Mouse (Mus musculus): ENCODE measurements around the gene Atp5k.

The Atp5k gene

DNA sequence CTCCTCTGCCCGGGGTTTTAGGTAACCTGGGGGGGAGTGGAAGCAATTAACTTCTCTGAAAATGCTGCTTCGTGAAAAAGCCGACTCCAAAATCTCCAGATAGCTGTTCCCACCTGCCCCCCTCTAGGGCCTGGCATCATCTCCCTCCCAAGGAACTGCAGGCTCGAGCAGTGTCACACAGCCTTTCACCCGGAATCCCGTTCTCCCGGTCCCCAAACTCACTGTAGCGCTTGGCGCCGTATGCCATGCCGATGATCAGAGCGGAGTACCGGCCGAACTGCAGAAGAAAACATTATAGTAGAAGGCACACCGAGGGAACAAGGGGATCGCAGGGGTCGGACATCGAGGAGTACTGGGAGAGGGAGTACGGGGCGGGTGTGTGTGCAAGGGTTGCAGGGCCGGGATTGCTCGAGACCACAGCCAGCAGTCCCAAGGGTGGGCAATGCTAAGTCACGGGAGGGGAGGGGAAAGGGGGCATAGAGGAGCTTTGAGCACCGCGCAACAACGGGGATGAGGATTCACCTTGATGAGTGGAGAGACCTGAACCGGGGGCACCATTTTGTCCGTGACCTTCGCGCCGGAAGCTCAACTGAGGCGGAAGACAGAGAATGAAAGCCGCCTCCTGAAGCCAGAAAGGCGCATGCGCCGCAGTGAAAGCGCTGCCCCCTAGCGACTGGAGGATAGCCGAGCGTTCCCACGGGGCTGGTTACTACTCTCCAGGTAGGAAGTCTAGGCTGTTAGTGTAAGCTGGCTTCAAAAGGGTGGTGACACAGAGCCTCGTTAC lies at the start of gene Atp5k:
TSS of gene Atp5k (minus strand) at position 645 of the 784 bp plus-strand sequence.
- DNase-seq, result peak; percentile 94

DNA sequence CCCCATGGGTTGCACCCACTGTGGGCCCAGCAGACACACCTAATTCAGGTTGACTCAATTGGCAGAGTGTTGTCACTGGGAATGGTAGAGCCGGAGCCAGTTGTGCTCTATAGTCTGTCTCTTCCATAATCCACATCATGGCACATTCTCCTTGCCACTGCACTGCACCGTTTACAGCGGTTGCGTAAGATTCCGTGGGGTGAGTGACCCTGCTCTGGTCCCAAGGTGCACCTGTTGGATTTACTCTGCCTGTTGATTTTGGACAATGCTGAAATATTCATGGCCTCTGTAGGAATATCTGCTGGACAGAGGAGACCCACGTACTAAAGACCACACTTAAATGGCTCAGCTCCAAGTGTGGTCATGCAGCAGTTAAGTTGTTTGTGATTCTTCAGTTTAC lies 48.8 kb upstream of the Atp5k start:
- no peak for DNase-seq

DNA sequence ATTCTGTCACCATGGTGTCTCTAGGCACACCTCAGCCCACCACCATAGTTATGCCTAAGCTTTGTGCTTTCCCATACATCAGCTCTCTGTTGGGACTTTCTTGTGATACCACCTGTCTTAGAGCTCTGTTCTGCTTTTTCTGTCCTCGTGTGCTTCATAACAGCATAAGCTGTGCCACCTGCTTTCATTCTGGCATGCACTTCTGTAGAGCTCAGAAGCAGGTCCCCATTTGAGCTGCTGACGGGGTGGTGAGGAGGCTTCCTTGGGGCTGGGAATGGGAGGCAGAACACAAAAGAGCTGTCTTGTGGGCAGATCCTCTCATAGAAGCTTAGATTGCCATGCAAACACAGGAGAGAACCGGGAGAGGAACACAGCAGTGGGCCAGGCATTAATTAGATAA lies 41.7 kb upstream of the Atp5k start:
- no peak for DNase-seq

DNA sequence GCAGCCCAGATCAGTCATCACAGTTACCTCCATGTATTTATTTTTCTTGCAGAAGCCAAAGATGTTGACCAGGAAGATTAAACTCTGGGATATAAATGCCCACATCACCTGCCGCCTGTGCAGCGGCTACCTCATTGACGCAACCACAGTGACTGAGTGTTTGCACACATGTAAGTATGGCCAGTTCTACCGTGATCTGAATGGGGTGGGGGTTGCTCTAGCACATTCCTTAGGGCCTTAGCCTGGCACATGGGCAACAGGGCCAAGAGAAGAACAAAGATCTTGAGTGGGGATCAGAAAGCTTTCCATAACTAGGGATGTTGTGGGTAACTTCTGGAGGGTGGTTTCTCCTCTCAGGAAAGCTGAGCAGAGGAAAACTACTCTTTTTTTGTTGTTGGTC lies 39.5 kb upstream of the Atp5k start:
- DNase-seq, result no peak

DNA sequence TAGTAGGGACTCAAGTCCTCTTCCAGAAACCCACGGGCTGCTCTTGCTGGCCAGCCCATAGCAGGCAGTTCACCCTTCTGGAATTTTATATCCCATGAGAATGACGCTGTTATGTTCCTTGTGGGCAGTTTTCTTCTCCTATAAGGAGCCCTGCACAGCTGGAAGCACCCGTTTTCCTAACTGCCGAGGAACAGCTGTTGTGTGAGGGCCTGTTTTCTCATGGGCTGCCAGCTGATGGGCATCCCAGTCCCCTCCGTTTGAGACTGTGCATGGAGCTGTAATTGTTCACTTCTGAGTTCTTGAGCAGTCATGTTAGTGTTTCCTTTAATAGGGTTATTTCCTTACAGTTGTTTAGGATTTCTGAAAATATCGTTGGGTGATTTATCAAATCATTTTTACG lies 35.4 kb upstream of the Atp5k start:
- DNase-seq, result no peak

DNA sequence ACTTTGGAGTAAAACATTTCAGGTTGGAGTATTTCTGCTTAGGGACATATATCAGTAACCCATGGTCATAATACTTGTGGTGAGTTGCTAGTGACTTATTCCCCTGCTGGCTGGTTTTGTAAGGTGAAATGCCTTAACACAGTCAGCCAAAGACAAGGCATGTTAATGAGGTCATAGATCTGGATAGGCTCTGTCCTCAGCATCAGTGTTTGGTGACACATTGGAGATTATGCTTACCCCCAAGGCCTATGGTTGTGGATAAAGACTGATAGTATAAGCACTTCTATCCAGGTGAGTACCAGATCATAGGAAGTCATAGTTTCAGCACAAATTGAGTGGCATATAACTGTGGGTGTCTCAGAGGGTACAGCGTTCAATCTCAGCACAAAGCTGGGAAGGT lies 32.4 kb upstream of the Atp5k start:
- no peak for DNase-seq

DNA sequence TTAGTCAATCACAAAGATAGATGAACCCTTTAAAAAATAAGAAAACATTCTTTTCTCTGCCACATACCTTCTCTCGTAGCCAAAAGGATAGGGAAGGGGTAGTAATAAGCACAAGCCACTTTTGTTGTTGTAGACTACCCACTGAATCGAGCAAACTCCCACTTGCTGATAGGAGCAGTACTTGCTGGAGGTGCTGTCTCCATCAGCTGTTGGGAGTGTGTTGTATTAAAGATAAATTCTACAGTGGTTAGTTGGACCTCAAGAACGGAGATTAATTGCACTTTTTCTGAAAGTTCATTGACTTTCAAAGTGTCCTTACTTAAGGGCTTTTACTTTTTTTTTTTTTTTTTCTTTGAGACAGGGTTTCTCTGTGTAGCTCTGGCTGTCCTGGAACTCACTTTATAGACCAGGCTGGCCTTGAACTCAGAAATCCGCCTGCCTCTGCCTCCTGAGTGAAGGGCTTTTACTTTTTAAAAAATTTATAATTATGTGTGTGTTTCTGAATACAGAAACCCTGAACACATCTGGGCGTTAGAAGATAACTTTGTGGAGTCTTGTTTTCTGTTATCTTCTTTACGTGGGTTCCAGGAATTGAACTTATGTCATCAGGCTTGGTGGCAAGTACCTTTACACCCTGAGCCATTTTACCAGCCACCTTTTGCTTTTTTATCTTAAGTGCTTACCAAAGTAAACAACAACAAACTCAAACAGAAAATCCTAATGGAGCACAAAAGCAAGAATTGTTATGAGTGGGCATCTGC lies 31.1 kb upstream of the Atp5k start:
- DNase-seq, result no peak

DNA sequence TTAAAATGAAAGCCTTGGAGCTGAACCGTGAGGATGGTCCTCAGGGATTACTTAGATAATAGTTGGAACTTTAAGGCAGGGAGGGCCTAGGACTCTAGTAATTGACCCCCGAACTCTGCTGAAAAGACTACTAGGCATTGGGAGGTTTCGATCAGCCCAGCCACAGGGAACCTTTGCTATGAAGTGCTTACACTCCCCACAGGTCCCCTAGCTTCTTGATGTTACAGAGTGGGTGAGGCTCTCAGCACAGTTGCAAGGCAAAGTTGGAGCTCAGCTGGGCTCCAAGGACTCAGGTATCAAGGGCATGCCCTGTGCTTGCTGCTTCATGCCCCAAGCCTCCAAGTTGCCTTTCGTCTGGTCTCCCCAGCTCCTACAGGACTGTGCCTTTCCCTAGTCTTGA lies 28.2 kb upstream of the Atp5k start:
- no peak for DNase-seq

DNA sequence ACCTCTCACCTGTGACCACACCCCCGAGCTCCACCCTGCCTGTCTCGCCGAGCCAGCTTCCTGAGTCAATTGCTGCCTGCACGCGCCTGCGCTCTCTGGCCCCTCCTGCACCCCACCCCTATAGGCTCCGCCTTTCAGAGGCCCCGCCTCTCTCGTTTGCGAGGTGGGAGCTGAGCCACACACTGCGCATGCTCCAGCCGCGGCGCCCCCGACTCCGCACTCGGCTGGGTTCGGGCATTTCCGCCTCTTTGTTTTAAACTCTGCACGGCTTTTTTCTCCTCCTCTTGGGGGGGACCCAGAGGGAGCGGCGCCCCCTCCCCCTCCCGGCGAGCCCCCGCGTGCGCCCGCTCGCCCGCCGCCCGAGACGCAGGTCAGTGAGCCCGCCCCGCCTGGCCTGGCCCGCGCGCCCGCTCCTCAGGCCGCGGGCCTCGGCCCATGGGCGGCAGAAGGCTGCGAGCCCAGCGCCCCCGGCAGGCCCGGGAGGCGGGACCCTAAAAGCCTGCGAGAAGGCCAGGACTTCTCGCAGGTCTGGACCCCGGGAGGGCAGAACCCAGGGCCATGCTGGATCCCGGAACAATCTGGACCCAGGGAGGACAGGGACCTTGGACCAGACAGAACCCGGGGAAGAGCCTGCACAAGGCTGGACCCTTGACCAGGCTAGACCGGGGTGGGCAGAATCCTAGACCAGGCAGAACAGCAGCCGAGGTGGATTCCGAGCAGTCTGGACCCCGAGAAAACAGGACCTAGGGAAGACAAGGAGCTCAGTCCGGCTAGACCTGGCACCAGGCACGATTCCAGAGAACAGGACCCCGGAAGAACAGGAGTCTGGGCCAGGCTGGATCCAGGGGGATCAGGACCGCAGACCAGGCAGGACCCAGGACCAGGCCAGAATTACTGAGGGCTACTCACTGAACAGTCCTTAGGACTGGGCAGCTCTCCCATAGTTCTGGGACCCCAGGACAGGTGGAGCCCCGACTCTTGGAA lies 27.1 kb upstream of the Atp5k start, which contains the start of gene Pcgf3:
TSS of gene Pcgf3 (plus strand) at position 151 of the 984 bp plus-strand sequence.
- peak; percentile 99 for DNase-seq

DNA sequence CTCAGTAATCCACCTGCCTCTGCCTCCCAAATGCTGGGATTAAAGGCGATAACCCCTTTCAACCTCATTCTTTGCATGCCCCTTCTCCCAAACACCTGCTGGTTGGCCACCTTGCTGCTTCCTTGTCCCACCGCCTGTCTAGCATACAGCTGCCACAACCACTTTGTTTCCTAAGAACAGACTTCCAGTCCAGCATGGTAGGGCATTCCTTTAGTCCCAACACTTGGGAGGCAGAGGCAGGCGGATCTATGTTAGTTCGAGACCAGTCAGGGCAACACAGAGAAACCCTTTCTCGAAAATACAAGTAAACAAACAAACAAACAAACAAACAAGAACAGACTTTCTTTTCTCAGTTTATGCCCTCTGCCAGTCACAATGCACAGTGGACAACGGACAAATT lies 26.2 kb upstream of the Atp5k start:
- DNase-seq, result peak; percentile 34

DNA sequence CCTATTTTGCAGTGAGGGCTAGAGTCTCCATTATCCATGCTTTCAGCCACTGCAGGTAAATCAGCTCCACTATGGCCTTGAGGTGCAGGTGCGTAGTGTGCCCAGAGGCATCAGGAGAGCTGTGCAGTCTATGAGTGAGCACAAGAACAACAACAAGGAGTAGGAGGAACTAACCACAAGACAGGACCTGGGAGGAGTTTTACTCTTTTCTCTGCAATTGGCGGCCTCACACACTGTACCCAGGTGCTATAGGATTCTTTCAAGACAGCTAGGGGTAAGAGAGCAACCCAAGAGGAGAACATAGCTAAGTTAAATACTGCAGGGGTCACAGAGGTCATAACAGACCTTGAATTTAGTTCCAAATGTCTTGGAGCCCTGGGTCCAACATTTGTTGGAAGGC lies 24.5 kb upstream of the Atp5k start:
- no peak for DNase-seq

DNA sequence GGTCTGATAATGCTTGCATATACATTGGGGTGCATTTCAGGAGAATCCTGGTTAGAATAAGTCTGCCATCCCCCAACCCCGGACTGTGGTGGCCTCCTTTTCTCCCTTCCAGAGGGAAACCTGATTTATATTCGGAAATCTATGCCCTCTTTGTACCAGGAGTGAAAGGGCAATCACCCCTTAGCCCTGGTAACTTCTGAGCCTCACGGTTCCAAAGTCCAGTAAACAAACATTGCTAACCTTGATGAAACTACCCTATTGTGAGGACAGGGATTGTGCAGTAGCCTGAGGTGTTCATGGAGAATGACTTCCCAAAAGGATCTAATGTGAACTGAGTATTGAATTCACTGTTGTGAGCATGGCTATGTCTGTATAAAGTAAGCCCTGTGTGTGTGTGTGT lies 19.8 kb upstream of the Atp5k start:
- DNase-seq, result no peak

DNA sequence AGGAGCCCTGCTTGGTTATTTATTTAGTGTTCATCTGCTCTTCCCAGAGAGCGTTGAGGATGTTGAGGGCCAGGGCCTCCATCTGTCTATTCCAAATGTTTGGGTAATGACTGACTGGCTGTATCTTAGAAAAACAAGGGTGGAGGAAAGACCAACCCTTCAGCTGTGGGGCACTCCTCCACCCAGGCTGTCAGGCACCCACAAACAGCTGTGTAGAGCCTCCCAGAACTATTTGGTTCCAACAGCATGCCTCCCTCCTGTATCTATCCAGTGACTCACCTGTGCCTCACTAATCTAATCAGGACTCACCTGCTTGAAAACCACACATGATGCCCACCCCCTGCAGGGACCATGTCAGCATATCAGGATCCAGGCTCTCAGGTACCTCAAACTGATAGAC lies 18.2 kb upstream of the Atp5k start:
- no peak for DNase-seq

DNA sequence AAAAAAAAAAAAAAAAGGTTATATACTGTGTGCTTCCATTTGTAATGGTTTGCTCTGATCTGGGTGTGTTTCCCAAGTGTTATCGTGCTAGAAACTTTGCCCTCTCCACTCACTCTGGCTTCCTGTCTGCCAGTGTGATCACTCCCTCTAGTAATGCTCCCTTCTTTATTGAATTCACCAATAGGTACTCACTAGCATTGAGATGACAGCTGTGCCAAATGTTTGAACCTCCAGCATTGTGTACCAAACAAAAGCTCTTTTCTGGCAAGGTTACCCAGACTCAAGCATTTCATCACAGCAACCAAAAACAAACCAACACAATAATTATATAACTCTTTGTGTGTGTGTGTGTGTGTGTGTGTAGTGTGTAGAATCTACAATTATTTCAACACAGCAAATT lies 17.4 kb upstream of the Atp5k start:
- no peak for DNase-seq

DNA sequence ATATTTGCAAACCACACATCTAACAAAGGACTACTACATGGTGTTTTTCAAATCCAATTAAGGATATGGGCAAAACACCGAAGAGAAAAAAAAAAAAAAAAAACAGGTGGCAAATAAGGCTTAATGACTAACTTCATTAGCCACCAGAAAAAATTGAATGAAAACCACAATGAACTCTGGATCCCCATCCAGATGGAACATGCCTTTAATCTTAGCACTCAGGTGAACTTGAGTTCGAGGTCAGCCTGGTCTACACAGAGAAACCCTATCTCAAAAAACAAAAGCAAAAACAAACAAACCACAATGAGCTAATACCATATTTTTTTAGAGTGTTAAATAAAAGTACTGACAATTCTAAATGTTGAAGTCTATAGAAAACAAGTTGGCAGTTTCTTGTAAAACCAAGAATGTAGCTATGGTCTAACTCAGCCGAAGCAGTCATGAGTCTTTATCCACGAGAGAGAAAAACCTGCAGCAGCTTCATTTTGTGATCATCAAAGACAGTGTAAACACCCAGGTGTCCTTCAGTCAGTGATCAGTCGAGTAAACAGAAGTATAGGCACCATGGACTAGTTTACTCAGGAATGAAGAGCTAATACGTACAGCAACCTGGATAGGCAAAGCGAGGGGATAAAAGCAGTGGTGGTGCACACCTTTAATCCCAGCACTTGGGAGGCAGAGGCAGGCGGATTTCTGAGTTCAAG lies 16.7 kb upstream of the Atp5k start:
- DNase-seq, result no peak

DNA sequence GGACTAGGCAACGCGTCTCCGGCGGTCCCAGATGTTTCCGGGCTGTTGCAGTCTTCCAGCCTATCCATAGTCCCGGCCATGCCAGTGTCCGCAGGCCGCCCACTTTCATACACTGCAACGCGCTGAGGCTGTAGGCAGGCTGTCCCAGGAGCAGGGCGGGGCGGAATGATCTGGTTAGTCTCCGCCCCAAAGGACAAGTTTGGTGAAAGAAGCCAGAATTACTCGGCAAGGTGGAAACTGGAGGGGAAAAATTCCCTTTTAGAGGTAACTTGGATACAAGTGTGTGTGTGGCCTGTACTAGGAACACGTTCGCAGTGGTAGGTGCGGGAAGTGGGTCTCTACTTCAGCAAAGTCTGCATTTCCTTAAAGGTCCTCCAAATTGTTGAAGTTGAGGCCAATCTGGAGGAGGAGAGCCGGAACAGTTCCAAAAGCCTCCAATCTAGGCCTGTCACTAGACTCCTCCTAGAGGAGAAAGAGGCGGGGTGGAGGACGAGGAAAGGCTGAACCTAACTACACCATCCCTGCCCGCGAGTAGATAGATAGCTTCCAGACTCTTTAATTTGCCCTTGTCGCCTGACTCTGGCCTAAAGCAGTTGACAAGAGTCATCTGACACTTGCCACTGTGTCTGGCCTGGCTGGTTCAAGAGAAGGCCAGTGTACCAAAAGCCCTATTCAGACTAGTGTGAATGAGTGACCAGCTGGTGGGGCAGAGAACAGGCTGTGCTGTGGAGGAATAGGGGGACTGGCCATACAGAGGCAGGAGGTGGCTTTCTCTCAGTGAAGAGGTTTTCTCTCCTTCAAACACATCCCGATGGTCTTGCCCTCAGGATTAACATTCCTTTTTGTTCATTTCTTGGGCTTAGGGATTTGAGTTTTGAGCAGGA lies 14.8 kb upstream of the Atp5k start, which contains the start of gene Mfsd7a:
TSS of gene Mfsd7a (minus strand) at position 107 of the 884 bp plus-strand sequence.
- DNase-seq, result no peak

DNA sequence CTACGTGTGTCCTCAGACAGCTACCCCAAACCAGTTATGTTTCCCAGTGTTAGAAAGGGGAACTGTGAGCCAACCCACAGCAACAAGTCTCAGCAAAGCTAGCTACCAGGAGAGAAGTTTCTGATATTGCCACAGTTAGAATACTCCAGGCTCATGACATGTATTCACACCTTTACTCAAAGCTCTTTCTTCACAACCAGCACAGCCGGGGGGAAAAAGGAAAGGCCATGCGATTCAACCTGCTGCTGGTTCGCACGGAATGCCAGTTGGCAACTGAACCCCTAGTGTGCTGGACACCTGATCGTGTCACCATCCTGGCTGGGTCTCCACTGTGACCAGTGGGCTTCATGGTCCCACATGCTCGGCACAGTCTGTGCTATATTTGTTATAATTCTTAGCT lies 13.6 kb upstream of the Atp5k start:
- DNase-seq, result no peak

DNA sequence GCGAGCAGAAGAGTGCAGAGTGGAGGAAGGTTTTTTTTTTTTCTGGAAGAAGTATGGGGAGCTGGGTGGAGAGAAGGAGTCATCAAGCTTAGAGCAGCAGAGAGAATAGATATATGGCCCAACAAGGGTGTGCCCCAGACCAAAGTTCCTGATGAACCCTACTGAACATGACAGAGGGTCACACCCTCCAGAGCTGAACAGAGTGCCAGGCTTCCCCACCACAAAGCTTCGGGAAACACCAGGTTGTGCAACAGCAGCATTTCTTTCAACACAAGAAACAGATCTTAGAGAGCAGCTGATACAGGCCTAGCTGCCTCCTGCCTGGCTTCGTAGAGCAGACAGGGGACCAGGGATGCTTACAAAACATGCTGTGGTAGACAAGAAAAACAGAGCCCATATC lies 12.7 kb upstream of the Atp5k start:
- no peak for DNase-seq

DNA sequence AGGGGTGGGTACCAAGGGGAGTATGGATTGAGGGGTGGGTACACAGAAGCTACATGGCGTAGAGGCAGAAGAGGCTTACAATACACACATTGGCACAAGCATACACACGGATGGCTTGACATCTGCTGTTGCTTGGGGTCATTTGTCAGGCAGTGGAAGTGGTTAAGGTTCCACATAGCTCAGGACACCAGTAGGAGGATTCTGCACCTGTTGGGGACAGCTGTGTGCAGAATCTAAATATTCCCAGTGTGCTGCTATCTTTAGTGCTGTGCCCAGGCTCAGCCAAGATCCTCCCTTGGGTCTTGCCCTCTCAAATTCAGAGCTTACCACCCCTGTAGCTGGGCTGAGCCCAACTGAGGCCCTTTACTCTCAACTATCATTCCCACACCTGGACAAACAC lies 1.9 kb upstream of the Atp5k start:
- DNase-seq, result no peak

DNA sequence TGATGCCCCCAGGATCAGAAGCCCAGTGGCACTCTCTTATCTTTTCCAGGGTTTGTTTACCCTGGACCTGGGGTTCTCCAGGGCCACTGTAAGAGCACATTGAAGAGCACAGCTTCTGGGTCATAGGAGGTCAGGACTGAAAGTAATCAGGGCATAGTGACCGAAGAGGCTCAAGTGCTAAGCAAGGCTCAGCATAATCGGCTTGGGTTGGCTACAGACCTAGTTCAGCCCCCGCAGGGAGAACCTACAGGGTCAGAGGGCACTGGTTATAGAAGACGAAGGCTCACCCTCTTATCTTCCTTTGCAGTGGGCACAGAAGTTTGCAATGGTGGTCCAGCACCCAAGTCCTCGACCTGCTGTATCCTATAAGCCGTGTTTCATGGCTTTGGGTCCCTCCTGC lies 3.1 kb downstream of the Atp5k start:
- no peak for DNase-seq

DNA sequence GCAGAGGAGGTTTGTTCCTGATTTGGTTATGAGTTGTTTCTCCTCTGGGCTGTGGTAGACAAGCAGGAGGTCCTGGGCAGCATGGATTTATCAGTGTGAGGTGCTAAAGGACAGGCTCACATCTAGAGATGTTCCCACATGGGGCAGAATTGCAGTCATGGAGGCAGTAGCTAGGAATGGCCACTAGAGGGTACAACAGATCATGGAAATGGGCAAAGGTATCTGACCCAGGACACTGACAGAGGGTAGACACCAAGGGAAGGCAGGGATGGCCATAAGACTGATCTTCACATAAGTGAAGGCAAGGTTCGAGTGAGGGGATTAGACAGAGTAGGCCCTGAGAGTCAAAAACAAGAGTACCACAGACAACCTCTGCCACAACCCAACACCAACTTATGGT lies 7.1 kb downstream of the Atp5k start:
- DNase-seq, result peak; percentile 57

All from cerebellum, adult 9-11 months (tissue).